Mouse (Mus musculus): ENCODE measurements around the gene Cmtm7. TPM values are rescaled to one million over a fixed set of nuclear protein-coding genes. Genes with fewer than 3 reads are reported as not detected.

Cmtm7 gene
- polyA plus RNA-seq, 1 experiment, result 0.10 TPM

DNA sequence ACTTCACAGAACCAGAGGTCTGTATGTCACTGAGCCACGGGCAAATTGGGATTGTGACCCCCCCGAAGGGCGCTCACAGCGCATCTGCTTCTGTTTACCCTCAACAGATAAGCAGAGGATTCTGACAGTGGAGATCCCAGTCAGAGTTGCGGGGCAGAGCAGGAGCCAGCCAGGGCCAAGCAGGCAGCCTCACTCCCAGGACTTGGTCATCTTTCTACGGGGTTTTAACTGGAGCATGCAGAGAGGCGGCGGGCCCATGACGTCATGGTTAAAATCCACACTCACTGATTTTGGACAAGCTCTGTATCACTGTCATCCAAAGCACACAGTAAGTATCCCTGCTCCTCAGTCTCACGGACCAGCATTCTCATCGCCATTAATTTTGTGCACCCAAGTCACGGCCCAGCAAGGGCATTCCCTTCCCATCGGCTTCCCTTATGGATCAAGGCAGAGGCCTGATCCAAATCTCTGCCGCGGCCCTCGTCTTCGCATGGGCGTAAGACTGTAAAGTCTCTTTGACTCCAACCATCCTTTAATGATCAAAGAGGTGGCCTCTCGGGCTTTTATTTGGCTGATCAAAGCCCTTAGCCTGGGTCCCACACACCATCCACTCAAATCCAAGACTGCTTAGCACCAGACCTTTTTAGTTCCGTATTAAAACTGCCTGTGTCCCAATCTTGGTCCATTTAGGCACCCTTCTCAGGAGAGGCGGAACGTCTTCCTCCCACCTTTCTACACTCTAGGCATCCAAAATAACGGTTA lies 1.5 kb downstream of the Cmtm7 start:
- TF ChIP-seq GATA1 (IDR thresholded peaks at IDR 0.05; ENCODE audit: low read length), result no peak

- no peak for TF ChIP-seq GATA1 (IDR thresholded peaks at IDR 0.05; ENCODE audit: low read length)
Observed at GRCm38 (mm10) chr9:114778877-114779276, 2.8 kb downstream of the Cmtm7 start.

- no peak for TF ChIP-seq GATA1 (IDR thresholded peaks at IDR 0.05; ENCODE audit: low read length)
Observed at GRCm38 (mm10) chr9:114778047-114778390, 3.6 kb downstream of the Cmtm7 start.

- no peak for TF ChIP-seq GATA1 (IDR thresholded peaks at IDR 0.05; ENCODE audit: low read length)
Observed at GRCm38 (mm10) chr9:114777178-114778046, 4.2 kb downstream of the Cmtm7 start.

- no peak for TF ChIP-seq GATA1 (IDR thresholded peaks at IDR 0.05; ENCODE audit: low read length)
Observed at GRCm38 (mm10) chr9:114776361-114776760, 5.3 kb downstream of the Cmtm7 start.

- TF ChIP-seq GATA1 (IDR thresholded peaks at IDR 0.05; ENCODE audit: low read length), result no peak
Observed at GRCm38 (mm10) chr9:114775272-114775671, 6.4 kb downstream of the Cmtm7 start.

DNA sequence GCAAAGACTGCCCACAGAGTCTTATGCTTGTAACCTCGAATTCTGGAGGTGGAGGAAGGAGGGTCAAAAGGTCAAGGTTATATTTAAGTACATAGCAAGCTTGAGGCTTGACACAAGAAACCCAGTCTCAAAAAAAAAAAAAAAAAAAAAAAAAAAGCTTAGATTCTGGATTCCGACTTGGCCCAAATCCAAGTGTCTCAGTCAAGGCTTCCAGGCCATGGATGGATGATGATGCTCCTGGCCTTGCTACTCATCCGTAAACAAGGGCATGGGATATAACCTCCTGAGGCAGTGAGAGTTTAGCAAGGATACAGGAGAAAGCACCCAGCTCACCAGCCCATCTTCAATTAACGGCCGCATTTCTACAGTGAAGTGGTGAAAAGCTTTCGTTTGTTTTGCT lies 7.0 kb downstream of the Cmtm7 start:
- no peak for TF ChIP-seq GATA1 (IDR thresholded peaks at IDR 0.05; ENCODE audit: low read length)

- no peak for TF ChIP-seq GATA1 (IDR thresholded peaks at IDR 0.05; ENCODE audit: low read length)
Observed at GRCm38 (mm10) chr9:114771565-114771964, 10.1 kb downstream of the Cmtm7 start.

- TF ChIP-seq GATA1 (IDR thresholded peaks at IDR 0.05; ENCODE audit: low read length), result no peak
Observed at GRCm38 (mm10) chr9:114770224-114770623, 11.4 kb downstream of the Cmtm7 start.

DNA sequence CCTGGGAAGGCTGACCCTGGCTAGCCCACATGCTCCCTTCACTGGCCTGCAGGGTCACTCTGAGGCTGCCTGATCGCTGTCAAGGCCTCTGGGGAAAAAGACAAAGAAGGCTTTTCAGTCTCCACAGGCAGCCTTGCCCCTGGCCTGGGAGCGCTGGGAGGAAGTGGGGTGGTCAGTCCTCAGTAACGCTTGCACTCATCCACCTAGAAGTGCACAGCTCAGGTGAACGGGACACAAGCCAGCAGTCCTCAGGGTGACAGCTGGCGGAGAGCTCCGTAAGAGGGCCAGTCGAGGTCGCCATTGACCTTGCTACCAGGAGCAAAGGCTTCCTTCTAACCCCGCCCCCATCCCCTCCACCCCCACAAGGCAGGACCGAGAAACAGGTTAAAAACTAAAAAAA lies 13.6 kb downstream of the Cmtm7 start:
- no peak for TF ChIP-seq GATA1 (IDR thresholded peaks at IDR 0.05; ENCODE audit: low read length)

- no peak for TF ChIP-seq GATA1 (IDR thresholded peaks at IDR 0.05; ENCODE audit: low read length)
Observed at GRCm38 (mm10) chr9:114767507-114767906, 14.1 kb downstream of the Cmtm7 start.

GRCm38 (mm10) chr9:114767030-114767429 lies 14.6 kb downstream of the Cmtm7 start:
- no peak for TF ChIP-seq GATA1 (IDR thresholded peaks at IDR 0.05; ENCODE audit: low read length)

GRCm38 (mm10) chr9:114763341-114763740 lies 18.3 kb downstream of the Cmtm7 start:
- TF ChIP-seq GATA1 (IDR thresholded peaks at IDR 0.05; ENCODE audit: low read length), result no peak

GRCm38 (mm10) chr9:114761848-114762247 lies 19.8 kb downstream of the Cmtm7 start:
- no peak for TF ChIP-seq GATA1 (IDR thresholded peaks at IDR 0.05; ENCODE audit: low read length)

- TF ChIP-seq GATA1 (IDR thresholded peaks at IDR 0.05; ENCODE audit: low read length), result no peak
Observed at GRCm38 (mm10) chr9:114760353-114760752, 21.3 kb downstream of the Cmtm7 start.

DNA sequence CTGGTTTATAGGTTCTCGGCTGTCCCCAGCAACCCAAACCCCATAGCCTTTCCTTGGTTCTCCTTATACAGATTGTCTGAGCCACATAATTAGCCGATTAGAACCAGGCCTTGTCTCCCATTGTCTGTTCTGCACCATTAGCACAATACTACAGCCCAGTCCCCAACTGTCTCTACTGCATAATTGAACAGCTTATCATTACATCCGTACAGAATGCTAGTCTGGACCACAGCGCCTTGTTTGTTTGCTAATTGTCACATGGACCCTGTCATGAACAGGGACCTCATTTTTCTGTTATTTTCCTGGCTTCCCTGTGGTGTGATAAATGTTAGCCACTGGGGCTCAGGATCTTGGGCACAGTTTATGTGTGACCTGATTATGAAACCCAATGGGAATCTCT lies 21.8 kb downstream of the Cmtm7 start:
- TF ChIP-seq GATA1 (IDR thresholded peaks at IDR 0.05; ENCODE audit: low read length), result no peak

GRCm38 (mm10) chr9:114758801-114759200 lies 22.9 kb downstream of the Cmtm7 start:
- no peak for TF ChIP-seq GATA1 (IDR thresholded peaks at IDR 0.05; ENCODE audit: low read length)

All from G1E-ER4 (cell line).